Mouse (Mus musculus): ENCODE measurements around the gene Slc41a1.

Slc41a1 gene

DNA sequence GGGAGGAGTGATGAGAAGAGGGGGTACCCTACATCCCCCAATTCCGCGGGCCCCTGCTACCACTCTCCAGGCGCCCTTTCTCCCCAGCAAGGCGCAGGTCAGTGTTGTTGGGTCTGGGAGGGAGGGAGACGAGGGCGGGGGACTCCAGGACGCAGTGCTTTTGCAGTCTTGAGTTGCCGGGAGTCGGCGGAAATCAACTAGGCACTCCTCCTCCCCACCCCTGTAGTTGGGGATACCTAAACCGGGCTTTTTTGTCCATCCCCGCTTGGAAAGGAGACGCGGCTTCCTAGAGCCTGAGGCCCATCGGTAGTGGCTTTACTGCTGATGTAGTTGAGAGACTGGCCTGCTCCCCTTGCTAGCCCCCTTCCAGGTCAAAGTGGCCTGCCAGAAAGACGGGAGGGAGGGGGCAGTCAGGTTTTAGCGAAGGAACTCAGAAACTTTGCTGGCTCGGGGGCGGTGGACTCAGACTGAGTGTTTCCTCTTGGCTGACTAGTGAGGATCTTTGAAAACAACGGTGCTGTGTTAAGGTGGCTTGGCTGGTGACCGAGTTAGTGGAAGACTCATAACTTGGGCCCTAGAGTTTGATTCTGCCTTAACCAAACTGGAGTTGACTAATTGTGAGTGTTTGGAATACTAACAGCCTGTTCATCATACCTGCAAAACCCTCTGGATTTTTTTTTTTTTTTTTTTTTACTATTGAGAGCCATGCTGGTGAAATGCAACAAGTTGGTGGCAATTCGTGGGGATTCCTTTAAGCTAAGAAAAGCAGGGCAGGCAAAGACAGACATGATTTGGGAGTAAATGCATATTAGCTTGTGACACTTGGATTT is 1.2 kb downstream of the Slc41a1 start:
- peak; percentile 14 to 30 for DNase-seq

DNA sequence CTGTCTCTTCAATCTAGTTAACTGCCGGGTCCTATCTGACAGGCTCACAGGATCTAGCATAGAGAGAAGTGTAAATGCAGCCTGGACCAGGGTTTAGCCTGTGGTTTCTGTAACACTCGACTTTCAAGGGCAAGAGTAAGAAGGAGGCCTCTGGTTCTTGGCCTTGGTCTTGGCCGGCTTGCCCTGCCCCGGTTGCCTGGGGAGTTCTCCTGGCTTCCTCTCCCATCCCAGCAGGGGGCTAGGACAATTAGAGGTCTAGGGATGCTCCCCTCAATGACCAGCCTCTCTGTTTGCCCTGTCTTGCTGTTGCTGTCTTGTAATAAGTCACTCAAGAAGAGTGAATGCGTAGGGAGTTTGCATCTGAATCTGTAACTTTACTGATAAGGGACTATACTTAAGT is 2.0 kb downstream of the Slc41a1 start:
- DNase-seq, result no peak

DNA sequence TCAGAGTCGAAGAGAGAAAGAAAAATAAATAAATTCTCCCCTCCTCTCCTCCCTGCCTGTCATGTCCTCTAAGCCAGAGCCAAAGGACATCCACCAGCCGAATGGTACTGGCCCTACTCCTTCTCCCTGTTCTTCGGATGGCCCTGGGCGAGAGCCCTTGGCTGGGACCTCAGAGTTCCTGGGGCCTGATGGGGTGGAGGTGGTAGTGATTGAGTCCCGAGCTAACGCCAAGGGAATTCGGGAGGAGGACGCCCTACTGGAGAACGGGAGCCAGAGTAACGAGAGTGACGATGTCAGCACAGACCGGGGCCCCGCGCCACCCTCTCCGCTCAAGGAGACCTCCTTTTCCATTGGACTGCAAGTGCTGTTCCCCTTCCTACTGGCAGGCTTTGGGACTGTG is 3.3 kb downstream of the Slc41a1 start:
- DNase-seq, result no peak

DNA sequence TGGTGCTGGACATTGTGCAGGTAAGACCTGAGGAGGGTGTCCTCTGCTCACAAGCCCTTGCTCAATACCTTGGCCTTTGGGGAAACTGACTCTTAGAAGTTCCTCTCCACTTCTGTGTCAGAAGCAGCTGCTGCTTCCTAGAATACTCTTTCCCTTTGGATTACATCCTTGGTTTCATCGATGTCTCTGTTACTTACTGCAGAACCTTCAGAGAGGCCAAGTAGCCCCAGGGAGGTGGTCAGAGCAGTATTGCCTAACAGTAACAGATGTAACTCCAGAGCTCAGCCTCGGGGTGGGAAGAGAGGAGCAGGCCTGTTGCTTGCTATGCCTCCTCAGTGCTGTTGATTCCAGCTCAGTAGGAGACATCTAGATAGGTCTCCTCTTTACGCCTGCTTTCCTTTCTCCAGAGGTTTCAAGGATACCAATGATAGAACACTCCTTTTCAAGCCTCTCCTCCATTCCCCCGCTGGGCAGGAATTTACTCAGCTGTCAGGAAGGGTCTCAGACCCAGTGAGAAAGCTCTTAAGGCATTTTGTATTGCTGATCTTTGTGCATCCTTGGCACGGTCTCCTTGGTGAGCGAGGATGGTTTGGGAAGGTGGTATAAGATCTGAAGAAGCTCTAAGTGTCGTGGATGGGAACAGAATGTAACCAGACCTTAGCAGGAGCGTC is 3.8 kb downstream of the Slc41a1 start:
- no peak for DNase-seq

DNA sequence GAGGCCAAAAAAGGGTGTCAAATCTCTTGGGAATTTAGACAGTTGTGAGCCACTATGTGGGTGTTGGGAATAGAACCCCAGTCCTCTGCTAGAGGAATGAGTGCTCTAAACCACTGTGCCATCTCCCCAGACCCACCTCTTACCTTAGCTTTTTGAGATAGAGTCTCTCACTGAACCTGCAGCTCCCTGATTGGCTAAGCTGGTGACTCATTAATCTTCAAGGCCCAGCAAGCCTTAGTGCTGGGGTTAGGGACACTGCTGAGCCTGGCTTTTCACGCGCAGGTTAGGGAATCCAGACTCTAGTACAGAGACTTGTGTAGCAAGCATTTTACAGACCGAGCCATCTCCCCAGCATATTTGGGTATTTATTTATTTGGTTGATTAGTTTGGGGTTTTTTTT is 9.7 kb downstream of the Slc41a1 start:
- no peak for DNase-seq

DNA sequence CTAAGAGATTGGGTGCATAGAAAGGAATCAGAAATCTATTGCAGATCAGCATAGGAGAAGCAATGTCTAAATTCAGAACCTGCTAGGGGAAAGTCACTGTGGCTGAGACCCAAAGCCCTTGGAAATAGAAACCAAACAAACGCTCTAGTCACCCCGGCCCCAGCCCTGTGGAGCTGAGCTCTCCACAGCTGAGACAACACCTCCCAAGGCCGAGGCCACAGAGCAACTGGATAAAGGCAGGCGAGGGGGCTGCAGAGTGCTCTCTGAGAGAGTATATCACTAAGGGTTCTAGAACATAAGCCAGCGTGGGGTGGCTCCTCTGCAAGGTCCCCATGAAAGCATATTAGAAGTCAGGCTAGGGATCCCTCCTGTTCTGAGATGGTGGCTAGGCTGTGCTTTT is 11.2 kb downstream of the Slc41a1 start:
- no peak for DNase-seq

DNA sequence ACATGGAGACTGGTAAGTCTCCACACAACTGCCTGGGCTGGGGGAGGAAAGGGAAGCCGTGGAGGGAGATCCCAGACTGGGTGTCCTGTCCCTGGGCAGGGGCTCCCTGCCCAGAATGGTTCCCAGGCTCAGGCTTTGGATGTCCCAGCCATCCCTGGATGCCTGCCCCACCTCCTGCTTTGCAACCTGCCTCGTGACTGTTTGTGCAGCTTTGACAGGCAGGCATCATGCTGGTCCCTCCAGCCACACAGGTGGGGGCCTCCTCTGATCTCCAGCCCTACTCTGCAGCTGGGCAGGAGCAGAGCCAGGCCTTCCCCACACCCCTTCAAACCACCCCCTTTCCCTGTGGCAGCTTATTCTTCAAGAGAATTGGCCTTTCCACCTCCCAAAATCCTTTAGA is 12.0 kb downstream of the Slc41a1 start:
- DNase-seq, result no peak

DNA sequence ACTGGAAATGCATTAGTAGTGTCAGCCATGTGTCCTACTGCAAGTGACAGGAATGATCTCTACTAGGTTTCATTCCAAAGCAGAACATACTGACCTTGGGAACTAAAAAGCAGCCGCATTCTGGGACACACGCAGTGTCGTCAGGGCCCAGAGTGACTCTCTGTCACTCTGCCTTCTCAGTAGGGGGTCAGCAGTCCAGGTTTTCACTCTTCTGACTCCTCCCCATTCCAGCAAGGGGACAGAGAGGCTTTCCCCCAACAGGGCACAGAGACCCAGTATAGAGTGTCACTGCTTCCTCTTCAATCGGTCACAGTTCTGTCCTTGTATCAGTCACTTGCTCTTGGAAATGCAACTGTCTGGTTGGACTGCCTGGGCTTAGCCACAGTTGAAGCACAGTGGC is 14.9 kb downstream of the Slc41a1 start:
- no peak for DNase-seq

DNA sequence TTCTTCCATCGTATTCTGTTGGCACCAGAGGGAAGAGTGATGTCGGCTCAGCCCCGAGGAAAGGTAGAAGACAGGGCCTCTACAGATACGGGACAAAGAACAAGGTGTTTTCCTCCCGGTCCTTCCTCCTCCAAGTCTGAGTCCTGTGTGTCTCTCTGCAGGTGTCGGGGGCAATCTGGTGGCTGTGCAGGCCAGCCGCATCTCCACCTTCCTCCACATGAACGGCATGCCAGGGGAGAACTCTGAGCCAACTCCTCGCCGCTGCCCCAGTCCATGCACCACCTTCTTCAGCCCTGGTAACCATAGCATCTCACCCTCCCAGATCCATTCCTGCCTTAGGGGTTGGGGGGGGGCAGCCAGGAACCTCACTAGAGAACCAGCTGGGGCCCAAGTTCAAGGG is 16.5 kb downstream of the Slc41a1 start:
- no peak for DNase-seq

DNA sequence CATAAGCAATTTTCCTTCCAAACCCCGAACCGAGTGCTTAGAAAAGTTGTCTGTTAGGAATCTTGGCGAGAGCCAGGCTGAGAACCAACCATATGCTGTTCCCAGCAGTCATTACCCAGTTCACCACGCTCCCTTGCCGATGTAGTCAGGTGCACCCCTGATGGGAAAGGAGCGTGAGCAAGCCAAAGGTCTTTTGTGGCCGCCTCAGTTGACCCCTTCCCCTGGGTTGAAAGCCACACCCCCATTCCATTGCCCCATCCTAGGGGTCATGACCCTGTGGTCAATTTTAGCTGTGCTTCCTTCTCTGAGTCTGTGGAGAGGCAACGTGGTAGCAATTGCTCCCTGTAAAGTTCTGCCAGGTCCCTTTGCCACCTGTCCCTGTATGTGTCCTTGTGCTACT is 17.6 kb downstream of the Slc41a1 start:
- DNase-seq, result no peak

DNA sequence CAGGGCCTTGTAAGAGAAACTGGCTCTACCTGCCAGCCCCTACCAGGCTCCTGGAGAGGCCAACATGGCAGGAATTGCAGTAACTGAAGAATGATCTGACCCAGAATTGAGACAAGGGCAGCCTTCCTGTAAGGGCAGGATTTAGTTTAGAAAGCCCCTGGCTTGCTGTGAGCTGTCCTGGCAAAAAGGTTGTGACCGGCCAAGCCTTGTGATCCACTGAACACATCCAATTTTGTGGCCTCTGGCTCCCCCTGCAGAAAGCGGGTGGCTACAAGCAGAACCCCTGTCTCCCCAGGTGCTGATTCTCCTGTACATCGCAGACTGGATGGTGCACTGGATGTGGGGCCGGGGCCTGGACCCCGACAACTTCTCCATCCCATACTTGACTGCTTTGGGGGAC is 19.0 kb downstream of the Slc41a1 start:
- DNase-seq, result peak; percentile 34 to 67

DNA sequence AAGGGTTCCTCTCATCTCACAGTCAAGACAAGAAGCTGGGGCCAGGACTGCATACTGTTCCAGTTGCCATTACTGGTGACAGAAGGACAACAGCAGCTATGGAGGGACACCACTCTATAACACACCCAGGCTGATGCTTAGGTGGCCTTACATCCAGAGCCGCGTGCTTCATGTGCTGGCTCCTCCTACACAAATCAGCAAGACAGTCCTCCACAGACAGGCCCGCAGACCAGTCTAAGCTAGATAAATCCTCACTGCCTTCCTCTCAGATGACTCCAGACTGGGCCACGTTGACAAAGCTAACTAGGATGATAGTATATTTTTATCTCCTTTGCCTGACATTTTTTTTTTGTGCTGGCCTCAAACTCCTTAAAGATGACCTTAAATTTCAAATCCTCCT is 34.5 kb downstream of the Slc41a1 start:
- DNase-seq, result no peak

DNA sequence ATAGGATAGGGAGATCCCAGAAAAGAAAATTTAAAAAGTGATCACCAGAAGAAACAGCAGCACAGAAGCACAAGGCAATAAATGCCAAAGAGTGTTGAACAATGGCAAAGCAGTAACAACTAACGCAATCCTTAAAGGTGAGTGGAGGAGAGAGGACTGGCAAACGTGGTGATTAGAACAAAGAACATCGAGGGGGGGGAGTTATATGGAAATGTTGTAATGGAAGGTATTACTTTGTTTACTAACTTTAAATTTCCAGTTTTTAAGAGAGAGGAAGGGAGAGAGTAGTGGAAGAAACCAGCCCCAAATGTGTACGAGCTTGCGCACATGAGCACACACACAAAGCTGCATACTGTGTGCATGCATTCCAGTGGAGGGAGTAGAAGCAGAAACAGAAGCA is 38.3 kb downstream of the Slc41a1 start:
- no peak for DNase-seq

DNA sequence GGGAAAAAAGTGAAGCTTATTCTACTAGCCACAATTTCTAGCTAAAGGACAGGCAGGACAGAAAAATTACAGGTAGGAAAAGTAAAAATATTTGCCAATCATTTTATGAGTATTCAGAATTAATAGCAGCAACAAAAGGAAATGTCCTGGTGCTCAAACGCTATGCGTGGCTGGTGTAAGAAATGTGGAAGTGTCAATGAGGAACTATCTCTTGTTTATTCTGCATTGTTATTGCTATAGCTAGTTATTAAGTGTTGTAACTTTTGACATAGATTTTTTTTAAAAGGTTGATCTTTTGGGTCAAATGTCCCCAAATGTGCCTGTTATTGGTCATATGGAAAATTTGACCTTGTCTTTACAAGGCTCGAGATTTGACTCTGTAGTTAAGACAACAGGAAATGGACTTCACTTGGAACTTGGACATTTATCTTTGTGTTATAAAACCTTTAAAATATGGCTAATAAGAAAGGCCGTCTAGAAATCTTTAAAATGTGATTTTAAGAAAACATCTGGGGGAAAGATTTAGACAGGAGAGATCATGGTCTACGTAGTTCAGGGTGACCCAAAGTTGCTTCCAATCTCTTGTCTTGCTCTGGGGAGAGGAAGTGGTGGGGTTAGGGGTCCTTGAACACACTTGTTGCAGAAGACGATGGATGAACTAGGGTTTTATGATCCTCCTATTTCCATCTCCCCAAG is 39.2 kb downstream of the Slc41a1 start:
- no peak for DNase-seq

DNA sequence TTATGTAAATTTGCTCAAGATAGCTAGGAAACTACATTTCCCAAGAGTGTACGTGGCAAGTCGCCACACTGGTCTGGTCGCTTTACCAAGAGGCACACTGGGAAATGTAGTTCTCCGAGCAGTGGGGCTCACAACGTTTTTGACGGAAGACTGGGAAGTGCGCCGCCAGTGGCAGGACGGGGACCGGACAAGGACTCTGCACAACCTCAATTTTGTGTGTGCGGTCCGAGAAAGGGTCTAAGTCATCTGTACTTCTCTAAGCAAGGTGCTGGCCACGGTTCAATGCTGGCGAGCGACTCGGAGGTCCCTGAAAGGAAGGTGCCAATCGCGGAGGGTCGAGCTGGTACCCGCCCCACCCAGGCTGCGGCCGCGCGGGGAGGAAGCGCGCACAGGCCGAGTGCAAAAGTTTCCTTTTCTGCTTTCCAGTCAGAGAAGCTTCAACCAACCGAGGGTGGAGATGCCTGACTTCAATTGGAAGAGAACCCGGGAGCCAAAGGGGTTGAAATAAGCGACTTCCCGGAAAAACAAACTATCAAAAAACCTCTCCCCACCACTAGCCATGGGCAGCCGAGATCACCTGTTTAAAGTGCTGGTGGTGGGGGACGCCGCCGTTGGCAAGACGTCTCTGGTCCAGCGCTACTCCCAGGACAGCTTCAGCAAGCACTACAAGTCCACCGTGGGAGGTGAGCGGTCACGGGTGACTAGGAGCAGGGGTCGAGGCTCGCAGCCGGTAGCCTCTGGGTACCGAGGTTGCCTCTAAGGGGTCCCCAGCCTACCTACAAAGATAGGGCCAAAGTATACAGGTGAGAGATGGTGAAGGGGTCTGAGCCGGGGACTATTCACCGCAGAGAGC is 40.0 kb downstream of the Slc41a1 start, which contains the start of gene Rab29:
Gene Rab29, plus strand, starts transcription at position 132 of the 853 bp plus-strand sequence.
- DNase-seq, result peak; percentile 91 to 94

DNA sequence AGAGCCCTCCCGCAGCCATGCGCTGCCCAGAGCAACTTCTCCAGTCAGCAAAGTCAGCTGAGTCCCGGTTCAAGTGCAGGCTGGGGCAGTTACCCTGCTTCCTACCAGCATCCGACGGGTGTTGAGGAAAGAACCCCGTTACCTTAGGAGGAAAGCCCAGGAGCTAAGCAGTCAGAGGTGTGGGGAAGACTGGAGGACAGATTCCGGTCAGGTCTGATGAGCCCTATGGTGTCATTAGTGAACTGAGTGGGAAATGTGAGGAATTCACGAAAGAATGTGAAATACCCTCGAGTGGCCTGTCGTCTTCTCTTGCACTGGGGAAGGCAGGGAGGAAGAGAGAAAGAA is 40.6 kb downstream of the Slc41a1 start:
- DNase-seq, result peak in 1 of 2 experiments; percentile 15

DNA sequence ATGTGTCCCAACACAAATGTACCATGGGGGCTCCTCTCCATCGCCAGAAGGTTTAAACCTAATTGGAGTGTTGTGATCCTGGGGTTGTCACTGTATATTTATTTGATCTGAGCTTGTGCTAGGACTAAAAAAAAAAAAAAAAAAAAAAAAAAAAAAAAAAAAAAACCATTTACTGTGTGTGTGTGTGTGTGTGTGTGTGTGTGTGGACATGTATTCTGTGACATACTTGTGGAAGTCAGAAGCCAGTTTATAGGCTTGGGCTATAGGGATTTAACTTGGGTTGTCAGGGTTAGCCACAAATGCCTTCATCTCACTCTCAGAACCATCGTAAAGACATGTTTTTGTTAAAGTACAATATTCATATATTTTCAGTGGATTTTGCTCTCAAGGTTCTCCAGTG is 42.3 kb downstream of the Slc41a1 start:
- no peak for DNase-seq

DNA sequence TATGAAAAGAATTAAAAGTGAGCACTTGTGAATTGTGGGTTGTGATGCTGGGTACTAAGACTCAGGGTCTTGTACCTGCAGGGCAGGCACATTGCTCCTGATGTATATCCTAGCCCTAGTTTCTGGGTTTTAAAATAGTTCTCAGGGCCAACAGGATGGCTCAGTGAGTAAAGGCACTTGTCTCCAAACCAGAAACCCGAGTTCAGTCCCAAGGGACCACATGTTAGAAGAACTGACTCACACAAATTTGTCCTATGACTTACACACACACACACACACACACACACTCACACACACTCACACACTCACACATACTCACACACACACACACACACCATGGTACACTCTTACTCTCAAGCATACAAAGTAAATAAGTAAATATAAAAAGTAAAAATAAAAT is 45.6 kb downstream of the Slc41a1 start:
- DNase-seq, result no peak

DNA sequence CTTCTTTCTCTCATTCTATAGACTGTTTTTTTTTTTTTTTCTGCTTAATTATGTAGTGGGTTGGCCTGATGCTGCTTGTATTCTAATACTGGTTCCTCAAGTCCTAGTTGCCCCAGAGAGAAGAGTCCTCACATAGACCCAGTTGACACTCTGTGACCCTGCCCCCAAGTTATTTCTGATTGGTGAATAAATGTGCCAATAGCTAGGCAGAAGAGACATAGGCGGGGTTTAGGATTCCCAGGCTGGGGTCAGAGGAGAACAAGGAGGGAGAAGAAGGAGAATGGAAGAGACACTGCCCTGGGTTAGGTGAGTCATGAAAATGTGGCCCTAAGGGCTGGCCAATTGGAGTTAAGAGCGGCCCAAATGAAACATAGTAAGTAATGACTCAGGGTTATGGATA is 52.5 kb downstream of the Slc41a1 start:
- no peak for DNase-seq

DNA sequence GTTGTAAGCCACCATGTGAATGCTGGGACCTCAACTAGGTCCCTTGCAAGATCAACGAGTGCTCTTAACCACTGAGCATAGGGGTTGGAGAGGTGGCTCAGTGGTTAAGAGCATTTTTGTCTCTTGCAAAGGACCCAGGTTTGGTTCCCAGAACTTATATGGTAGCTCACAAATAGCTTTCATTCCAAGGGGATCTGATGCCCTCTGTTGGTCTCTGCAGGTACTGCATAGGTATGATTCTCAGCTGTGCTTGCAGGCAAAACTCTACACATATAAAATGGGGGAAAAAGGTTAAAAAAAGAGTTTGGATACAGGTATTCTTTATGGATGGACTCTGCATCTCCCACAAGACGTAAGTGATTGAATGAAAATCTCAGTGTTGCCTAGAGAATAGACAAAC is 55.5 kb downstream of the Slc41a1 start:
- DNase-seq, result peak in 1 of 2 experiments; percentile 43

DNA sequence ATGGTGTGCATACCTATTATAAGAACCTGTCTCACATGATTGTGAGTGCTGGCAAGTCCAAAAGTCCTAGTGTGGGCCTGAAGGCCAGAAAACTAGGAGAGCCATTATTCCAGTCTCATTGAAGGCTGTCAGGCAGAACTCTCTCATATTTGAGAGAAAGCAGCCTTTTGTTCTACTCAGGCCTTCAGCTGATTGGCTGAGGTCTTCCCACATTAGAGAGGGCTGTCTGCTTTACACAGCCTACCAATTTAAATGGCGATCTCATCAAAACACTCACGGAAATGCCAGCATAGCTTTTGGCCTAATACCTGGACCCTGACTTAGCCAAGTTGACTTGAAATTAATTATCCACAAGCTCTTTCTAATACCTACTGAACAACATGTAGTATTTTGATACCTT is 58.9 kb downstream of the Slc41a1 start:
- DNase-seq, result no peak

DNA sequence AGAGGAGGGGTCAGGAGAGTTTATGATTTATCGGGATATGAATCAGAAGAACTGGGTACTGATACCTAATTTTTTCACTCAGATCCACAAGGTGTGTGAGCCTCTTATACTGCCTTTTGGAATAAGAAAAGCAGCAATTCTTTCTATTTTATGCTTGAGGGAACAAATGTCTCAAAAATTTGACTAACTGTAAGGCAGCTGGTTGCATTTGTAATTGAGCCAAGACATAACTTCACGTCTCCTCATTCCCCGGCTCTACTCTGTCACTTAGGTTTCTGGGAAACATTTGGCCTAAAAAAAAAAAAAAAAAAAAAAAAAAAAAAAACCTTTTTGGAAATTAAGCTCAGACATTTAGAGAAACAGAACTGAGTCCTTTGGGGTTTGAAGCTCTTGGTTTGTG is 59.3 kb downstream of the Slc41a1 start:
- DNase-seq, result no peak

DNA sequence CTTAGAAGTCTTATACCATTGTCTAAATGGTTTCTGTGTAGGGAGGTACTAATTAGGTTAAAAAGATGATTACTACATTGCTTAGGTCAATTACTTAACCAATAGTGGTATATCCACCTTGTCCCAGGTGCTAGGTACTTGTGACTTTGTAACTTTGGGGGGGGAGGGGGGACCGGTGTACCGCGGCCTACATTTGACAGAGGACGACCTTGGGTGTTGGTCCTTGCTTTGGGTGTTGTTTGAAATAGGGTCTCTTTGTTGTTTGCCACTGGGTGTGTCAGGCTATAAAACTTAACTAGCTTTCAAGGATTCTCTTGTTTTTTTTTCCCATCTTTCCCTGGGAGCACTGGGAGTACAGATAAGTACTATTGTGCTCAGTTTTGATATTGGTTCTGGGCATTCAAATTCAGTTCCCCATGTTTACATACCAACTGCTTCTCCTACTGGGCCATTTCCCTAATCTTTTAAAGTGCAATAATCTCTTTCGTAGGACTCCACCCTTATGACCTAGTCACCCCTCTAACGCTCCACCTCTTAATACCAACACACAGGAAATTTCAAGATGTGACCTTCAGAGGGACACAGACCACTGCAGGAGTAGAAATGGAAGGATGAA is 62.9 kb downstream of the Slc41a1 start:
- no peak for DNase-seq

Data from kidney, adult 8-10 months (tissue).